Mouse (Mus musculus) embryonic fibroblast, embryonic 13.5 days (primary cell): ENCODE measurements at regions not wholly inside any gene's neighbourhood (a gene's known extent, or its start where the extent isn't known, plus 50 kb on each side); places are given as distances from the start of the nearest gene placed in this dataset.

ENCODE experiments used
- CTCF ChIP-seq: IDR thresholded peaks from 2 replicates; pipeline ENCODE4 v1.5.1; 2011; ENCODE audit warnings: mild to moderate bottlenecking, control low read depth, low read length, moderate library complexity, borderline replicate concordance; ENCODE audit not compliant: insufficient read depth
- POLR2A ChIP-seq: IDR thresholded peaks from 2 replicates; pipeline ENCODE4 v1.6.1; 2011; ENCODE audit warnings: low read depth, mild to moderate bottlenecking, control low read depth, low read length, moderate library complexity

DNA sequence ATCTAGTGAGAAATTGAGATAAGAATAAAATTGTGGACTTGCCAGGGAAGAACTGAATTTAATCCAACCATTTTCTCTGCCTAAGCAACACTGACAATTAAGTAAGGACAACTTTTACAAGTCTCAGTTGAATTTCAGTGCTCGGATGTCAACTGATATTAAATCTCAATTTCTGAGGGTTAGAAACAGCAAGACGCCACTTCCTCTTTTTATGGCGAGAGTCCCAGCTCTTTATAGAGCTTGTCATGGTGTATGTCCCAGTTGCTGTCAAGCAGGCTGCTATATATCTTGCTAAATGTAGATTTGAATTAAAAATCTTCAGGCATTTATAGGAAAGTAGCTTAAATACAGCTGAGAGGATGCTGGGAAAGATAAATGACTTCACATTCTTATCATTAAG is 697.8 kb upstream of the Got2 start:
- TF ChIP-seq CTCF (no peak), POLR2A (no peak)
